Mouse (Mus musculus) layer of hippocampus, adult 8-10 months (tissue): ENCODE data around the gene Slc25a34. TPM values are rescaled to one million over a fixed set of nuclear protein-coding genes. Genes with fewer than 3 reads are reported as not detected.

Source experiments
- DNase-seq, 2 experiments: peaks; one replicate each; pipeline ENCODE4 v3.0.0; 2022; ENCODE audit warnings: low spot score in 2 of 2
- total RNA-seq, 4 experiments: library from RNA; stranded (reverse); gene quantifications; 2 replicates each; pipeline ENCODE4 v1.2.4; 2022

The Slc25a34 gene
- total RNA-seq, 4 experiments from 2014 or later, result 2.9 to 4.5 (median 3.8) TPM

GRCm38 (mm10) chr4:141591547-141591946, 32.1 kb downstream of the Slc25a34 start:
- no peak for DNase-seq

- no peak for DNase-seq
These were observed 39.7 kb downstream of the Slc25a34 start for GRCm38 (mm10) chr4:141583919-141584318.

DNA sequence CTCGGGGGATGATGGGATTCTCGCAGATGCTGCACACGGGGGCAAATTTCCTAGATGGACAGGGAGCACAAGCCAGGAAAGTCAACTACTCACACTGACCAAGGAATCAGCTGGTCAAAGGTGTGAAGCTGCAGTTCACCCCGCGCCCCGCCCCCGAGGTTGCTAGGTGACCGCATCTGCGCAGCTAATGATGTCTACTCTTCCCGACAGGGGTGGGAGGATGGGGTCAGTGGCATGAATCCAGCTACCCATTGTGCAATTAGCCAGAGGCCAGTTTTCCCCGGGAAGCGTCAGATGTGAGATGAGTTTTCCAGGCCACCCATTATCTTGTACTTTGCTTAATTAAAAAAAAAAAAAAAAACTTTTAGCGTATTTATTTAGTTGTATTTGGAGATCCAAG, 42.6 kb downstream of the Slc25a34 start:
- no peak for DNase-seq

- no peak for DNase-seq
These were observed 44.8 kb downstream of the Slc25a34 start for GRCm38 (mm10) chr4:141578833-141579232.

DNA sequence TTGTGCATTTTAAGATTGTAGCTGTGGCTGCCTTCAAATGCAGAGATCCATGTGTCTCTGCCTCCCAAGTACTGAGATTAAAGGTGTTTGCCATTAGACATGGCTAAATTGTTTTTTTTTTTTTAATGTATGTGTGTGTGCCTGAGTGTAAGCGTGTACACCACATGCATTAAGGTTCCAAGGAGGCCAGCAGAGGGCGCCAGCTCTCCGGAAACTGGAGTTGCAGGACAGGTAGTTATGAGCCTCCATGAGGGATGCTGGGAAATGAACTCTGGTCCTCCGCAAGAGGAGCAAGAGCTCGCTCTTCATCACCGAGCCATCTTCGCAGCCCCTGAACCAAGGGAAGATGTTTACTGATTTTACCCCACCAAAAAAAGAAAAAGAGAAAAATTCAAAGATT, 46.7 kb downstream of the Slc25a34 start:
- no peak for DNase-seq

- DNase-seq, result no peak
These were observed 47.2 kb downstream of the Slc25a34 start for GRCm38 (mm10) chr4:141576404-141576803.

DNA sequence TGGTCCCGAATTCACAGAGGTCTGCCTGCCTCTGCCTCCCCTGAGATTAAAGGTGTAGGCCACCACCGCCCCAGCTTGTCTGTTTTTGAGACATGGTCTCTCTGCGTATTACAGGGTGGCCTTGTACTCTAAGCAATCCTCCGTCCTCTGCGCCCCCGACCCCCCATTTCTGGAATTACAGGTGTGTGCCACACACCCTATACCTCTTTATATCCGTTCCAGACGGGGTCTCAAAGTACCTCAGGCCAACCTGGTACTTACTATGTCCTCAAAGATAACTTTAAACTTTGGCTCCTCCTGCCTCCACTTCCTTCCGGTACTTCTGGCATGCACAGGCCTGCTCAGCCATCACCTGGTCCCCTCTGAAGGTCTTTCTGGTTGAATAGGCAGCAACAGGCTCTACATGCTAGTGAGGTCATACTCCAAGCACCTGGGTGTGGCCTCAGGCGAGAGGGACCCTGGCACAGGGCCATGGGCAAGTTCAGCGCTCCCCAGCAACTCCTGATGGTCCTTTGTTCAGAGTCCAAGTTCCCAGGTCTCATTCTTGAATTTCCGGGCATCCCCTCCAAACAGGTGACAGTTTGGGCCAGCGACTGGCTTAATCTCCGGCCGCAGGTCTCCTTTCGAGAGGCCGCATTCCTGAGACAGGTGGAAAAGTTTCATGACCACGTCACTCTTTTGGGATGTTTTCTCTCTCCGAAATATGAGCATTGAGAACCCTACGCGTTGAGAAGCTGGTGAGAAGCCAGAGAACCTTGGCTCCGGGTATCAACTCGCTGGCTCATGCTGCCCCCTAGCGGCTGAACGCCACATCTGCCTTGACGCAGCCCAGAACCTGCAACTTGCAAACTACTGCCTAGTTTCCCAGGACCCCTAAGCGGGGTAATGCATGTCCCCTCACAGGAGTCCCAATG, 48.6 kb downstream of the Slc25a34 start:
- DNase-seq, result peak; percentile 62 to 79

GRCm38 (mm10) chr4:141573359-141573966, 50.2 kb downstream of the Slc25a34 start:
- DNase-seq, result no peak

DNA sequence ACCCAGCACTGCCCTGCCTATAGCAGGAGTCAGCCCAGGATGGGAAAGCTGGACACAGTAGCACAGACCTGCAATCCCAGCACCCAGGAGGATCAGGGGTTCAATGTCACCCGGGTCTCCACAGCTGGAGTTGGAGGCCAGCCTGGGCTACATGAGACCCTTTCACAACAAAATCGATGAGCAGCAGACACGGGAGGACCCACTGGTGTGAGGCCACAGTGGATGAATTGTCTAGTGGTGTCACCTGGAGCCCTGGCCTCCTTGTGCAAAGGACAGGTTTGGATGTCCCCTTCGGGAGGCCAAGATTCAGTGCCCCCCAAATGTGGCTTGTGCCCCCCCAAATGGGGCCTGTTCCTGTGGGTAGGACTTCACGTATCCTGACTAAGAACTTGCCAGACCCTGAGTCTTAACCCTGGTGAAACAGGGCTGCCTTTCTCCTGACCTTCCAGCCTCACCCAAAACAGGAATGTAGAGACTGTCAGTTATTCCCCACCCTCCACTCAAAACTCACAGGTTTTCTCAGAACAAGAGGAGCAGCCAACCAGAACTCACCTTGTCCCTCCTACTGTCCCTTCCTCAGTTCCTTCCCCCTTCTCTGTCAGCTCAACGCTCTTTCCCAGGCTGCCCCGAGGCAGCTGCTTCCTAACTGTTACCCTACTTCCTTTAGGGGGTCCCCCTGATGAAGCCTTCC, 50.8 kb downstream of the Slc25a34 start:
- DNase-seq, result no peak

DNA sequence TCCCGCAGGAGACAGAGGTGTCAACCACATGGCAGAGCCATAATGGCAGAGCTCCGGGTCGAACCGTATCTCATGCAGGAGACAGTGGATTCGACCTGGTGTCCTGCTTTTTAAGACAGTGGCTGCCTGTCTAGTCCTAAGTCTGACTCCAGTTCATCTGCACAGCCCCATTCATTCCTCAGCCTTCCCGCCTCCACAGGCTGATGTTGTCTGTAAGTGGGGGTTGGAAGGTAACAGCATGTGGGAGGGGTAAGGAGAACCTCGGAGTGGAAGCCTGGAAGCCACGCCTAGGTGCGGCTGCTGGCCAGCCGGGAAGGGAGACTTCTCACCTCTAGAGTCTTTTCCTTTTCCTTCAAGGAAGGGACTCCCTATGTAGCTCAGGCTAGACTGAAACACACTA, 51.7 kb downstream of the Slc25a34 start:
- DNase-seq, result no peak

DNA sequence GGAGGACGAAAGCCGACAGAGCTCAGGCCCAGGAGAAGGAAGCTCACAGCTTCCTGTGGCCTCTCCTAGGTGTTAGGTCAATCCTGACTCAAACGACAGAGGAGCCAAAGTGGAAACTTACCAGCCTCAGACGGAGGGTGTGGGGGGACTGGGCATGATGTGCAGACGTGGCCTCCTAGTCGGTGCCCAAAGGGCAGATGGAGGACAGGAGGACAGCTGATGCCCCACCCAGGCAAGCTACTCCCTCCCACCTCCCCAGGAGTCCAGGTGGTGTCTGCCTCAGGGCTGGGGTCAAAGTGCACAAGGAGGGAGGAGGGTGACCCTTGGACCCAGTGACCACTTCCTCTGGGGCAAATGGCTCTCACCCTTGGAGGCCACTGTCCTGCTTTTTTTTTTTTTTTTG, 52.3 kb downstream of the Slc25a34 start:
- no peak for DNase-seq

DNA sequence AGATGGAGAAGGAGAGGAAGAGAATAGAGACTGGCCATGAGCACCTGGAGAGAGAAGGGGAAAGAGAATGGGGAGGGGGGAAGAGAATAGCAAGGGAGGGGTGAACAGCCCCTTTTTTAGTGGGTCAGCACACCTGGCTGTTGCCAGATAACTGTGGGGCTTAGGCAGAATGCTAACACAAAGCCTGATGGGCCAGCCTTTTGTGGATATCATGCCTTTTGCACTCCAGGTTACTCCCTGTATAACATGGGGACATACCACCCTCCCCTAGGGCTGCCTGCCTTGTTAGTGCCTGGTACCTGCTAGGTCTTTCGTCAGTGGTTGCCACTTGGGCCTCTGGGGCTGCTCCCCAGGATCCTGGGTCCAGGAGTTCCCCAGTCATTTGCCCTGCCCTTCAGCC, 52.8 kb downstream of the Slc25a34 start:
- no peak for DNase-seq

GRCm38 (mm10) chr4:141570004-141570403, 53.6 kb downstream of the Slc25a34 start:
- DNase-seq, result no peak

GRCm38 (mm10) chr4:141568966-141569365, 54.7 kb downstream of the Slc25a34 start:
- no peak for DNase-seq

Other genes with a start within 250 kb of the Slc25a34 start
- not detected for gene Clcnka, start 225.1 kb downstream of the Slc25a34 start, total RNA-seq
- gene Clcnkb, start 207.8 kb downstream of the Slc25a34 start, total RNA-seq, result not detected
- gene Hspb7, start 203.0 kb downstream of the Slc25a34 start, total RNA-seq, result under 1 TPM in 1 of 4 experiments, not detected in 3; 0.33 TPM
- gene Srarp, start 187.7 kb downstream of the Slc25a34 start, total RNA-seq, result 1 to 10 TPM; 3.4 to 4.9 (median 3.6) TPM
- 10 to 100 TPM; 27.6 to 35.4 (median 30.4) TPM for gene Zbtb17, start 179.2 kb downstream of the Slc25a34 start, total RNA-seq
- 10 to 100 TPM; 59.2 to 67.9 (median 66.9) TPM for gene Spen, start 85.2 kb downstream of the Slc25a34 start, total RNA-seq
- gene Fblim1, start 17.7 kb downstream of the Slc25a34 start, total RNA-seq, result 1 to 10 TPM in 2 of 4 experiments, under 1 TPM in 2; 0.39 to 4.4 (median 1.9) TPM
- gene Tmem82, start 5.2 kb downstream of the Slc25a34 start, total RNA-seq, result under 1 TPM; 0.47 to 0.87 (median 0.54) TPM
- 10 to 100 TPM; 89.6 to 98.5 (median 95.2) TPM for gene Plekhm2, start 41.1 kb upstream of the Slc25a34 start, total RNA-seq
- gene Rsc1a1, start 61.8 kb upstream of the Slc25a34 start, total RNA-seq, result under 1 TPM in 2 of 4 experiments, not detected in 2; 0.43 to 0.47 TPM
- 10 to 100 TPM; 43.0 to 50.3 (median 46.2) TPM for gene Ddi2, start 99.6 kb upstream of the Slc25a34 start, total RNA-seq
- gene Agmat, start 122.9 kb upstream of the Slc25a34 start, total RNA-seq, result not detected
- gene Dnajc16, start 167.1 kb upstream of the Slc25a34 start, total RNA-seq, result 10 to 100 TPM; 42.0 to 51.0 (median 44.1) TPM
- gene Casp9, start 169.8 kb upstream of the Slc25a34 start, total RNA-seq, result 10 to 100 TPM; 22.6 to 26.0 (median 25.6) TPM
- not detected for gene Cela2a, start 202.3 kb upstream of the Slc25a34 start, total RNA-seq
- not detected for gene Ctrc, start 222.5 kb upstream of the Slc25a34 start, total RNA-seq